Comparison of ENCODE assay signal across 8 mouse cellular contexts in the genomic region with DNA sequence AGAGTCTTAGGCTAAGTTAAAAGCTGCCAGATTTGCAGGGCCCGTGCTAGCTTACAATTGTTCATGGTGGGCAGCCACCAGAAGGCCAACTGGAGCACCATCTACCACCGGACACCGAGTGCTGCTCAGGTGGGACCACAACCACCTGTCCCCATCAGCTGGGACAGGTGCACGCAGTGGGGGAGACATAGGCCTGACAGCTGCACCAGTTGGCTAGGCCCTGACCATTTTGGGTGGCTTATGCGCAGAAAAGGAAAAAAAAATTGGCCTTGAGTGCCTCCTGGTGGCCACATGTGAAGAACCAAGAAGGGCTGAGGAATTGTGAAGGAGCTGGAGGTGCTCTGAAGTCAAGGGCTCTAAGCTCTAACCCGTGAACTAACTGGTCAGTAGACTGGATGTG. TPM values are rescaled to one million over a fixed set of nuclear protein-coding genes. Genes with fewer than 3 reads are reported as not detected.
DNase-seq lines count a peak whose midpoint lies in the region; ATAC-seq and TF ChIP-seq lines count a peak whose summit lies in the region.

No protein-coding gene starts in this region.

- peak; percentile 87 for DNase-seq in CH12.LX (ENCODE audit: extremely low read depth)
- DNase-seq in T-cell, adult 2 months (ENCODE audit: low spot score) = peak; percentile 72
- DNase-seq in embryo, embryonic 10 days (ENCODE audit: low spot score) = peak; percentile 89
- peak; percentile 84 for DNase-seq in kidney, adult 2 months
- DNase-seq in lung, adult 2 months = peak; percentile 62
- peak; percentile 46 to 71 for DNase-seq in urinary bladder, postnatal 36 days (ENCODE audit: low spot score in 2 of 2)

- peak; percentile 72 to 94 for TF ChIP-seq CTCF in CH12.LX (conservative IDR thresholded peaks at IDR 0.05 in 1 of 2, IDR thresholded peaks at IDR 0.05 in 1 of 2; ENCODE audit: low read depth in 2 of 2, low read length in 2 of 2)
- peak; percentile 88 for TF ChIP-seq CTCF in kidney, adult 2 months (conservative IDR thresholded peaks at IDR 0.05; ENCODE audit: insufficient read depth, insufficient read length, low read depth, low read length)
- peak; percentile 69 for TF ChIP-seq CTCF in lung, adult 2 months (IDR thresholded peaks at IDR 0.05; ENCODE audit: insufficient read depth, low read length)

- no peaks in the 10 kb centered on the region for H3K36me3 ChIP-seq in CH12.LX (replicated peaks in 1 of 2; ENCODE audit: control insufficient read depth in 1 of 2, insufficient read depth in 1 of 2, low read length in 1 of 2)
- no peaks in the 10 kb centered on the region for H3K36me3 ChIP-seq in kidney, adult 2 months (ENCODE audit: control insufficient read depth, insufficient read depth, low read length)
- no peaks in the 10 kb centered on the region for H3K36me3 ChIP-seq in neural tube, embryonic 13.5 days

- no peaks in the 10 kb centered on the region for H3K79me2 ChIP-seq in CH12.LX (replicated peaks; ENCODE audit: control insufficient read depth, extremely low read depth, insufficient read depth, poor library complexity, severe bottlenecking)

- peak; percentile 95 for TF ChIP-seq RAD21 in CH12.LX (IDR thresholded peaks at IDR 0.05; ENCODE audit: low read depth, low read length)

- no peaks in the 10 kb centered on the region for H3K27me3 ChIP-seq in CH12.LX (replicated peaks)
- no peaks in the 10 kb centered on the region for H3K27me3 ChIP-seq in kidney, adult 2 months (replicated peaks; ENCODE audit: control insufficient read depth, insufficient read depth, low read length)
- no peaks in the 10 kb centered on the region for H3K27me3 ChIP-seq in neural tube, embryonic 13.5 days

- no peak overlapping the region for H3K27ac ChIP-seq in CH12.LX (ENCODE audit: insufficient read depth, low read depth)
- no peak overlapping the region for H3K27ac ChIP-seq in kidney, adult 2 months (ENCODE audit: insufficient read depth, low read depth, low read length)
- H3K27ac ChIP-seq in neural tube, embryonic 13.5 days (replicated peaks) = peak overlapping the region; percentile 94

- H3K9ac ChIP-seq in CH12.LX (ENCODE audit: insufficient read depth, low read depth) = no peak overlapping the region
- peak overlapping the region; percentile 14; the same call in 1 of the 2 replicates for H3K9ac ChIP-seq in neural tube, embryonic 13.5 days

- WGBS in kidney, adult 2 months = 32% methylated on average over 6 of the region's 6 CpGs
- 34% methylated on average over 6 of the region's 6 CpGs for WGBS in lung, adult 2 months
- WGBS in neural tube, embryonic 13.5 days = 15% methylated on average over 6 of the region's 6 CpGs

- in situ Hi-C loops in CH12.LX (cut with MboI; ENCODE audit: low pct_ligation_motif_present, low pct_unique_long_range_greater_than_20kb, low sequenced_read_pairs) = no loop called here

- H3K4me2 ChIP-seq in CH12.LX (ENCODE audit: insufficient read depth, low read depth, poor library complexity, severe bottlenecking) = no peak overlapping the region
- H3K4me2 ChIP-seq in neural tube, embryonic 13.5 days = no peak overlapping the region

- H3K4me3 ChIP-seq in CH12.LX (replicated peaks in 1 of 3; ENCODE audit: low read depth in 2 of 3, low read length in 2 of 3, poor library complexity in 1 of 3) = no peak overlapping the region
- H3K4me3 ChIP-seq in kidney, adult 2 months (ENCODE audit: insufficient read depth, low read depth, low read length) = no peak overlapping the region
- no peak overlapping the region for H3K4me3 ChIP-seq in lung, adult 2 months (replicated peaks; ENCODE audit: extremely low read depth, low read depth, low read length)
- no peak overlapping the region for H3K4me3 ChIP-seq in neural tube, embryonic 13.5 days

- no peak for TF ChIP-seq EP300 in CH12.LX (IDR thresholded peaks at IDR 0.05; ENCODE audit: low read length)

- peak; percentile 63 for ATAC-seq in granulocyte monocyte progenitor cell, adult 5-6 weeks (replicated peaks; ENCODE audit: poor library complexity, severe bottlenecking)
- ATAC-seq in neural tube, embryonic 13.5 days (ENCODE audit: low read depth) = no peak

- H3K9me3 ChIP-seq in CH12.LX (replicated peaks; ENCODE audit: low read length) = no peaks in the 10 kb centered on the region
- H3K9me3 ChIP-seq in neural tube, embryonic 13.5 days = no peaks in the 10 kb centered on the region

- dilution Hi-C loops in CH12.LX (cut with MboI; ENCODE audit: extremely low pct_ligation_motif_present, extremely low pct_unique_long_range_greater_than_20kb, low sequenced_read_pairs) = no loop called here

- TF ChIP-seq POLR2A in CH12.LX (IDR thresholded peaks at IDR 0.05; ENCODE audit: low read depth, low read length) = no peak
- TF ChIP-seq POLR2A in kidney, adult 2 months (IDR thresholded peaks at IDR 0.05; ENCODE audit: low read depth, low read length) = no peak
- TF ChIP-seq POLR2A in lung, adult 2 months (IDR thresholded peaks at IDR 0.05; ENCODE audit: borderline replicate concordance, extremely low read depth, low read depth, low read length) = no peak

- peaks cover 19 to 67% of the 10 kb centered on the region in 2 experiments for H3K4me1 ChIP-seq in CH12.LX (ENCODE audit: control insufficient read depth in 1 of 2, insufficient read depth in 2 of 2)
- H3K4me1 ChIP-seq in kidney, adult 2 months (ENCODE audit: control insufficient read depth, insufficient read depth, low read length) = peaks cover 18% of the 10 kb centered on the region
- peaks cover 28% of the 10 kb centered on the region for H3K4me1 ChIP-seq in lung, adult 2 months (ENCODE audit: control insufficient read depth, insufficient read depth, low read length)
- peaks cover 54% of the 10 kb centered on the region for H3K4me1 ChIP-seq in neural tube, embryonic 13.5 days (replicated peaks)

TF ChIP-seq in CH12.LX, 34 proteins besides CTCF, POLR2A, EP300 and RAD21:
- TF ChIP-seq NELFE (IDR thresholded peaks at IDR 0.05; ENCODE audit: low read depth, low read length) (peak; percentile 66; the same call in 1 of the 2 replicates), GABPA (IDR thresholded peaks at IDR 0.05; ENCODE audit: insufficient replicate concordance, low read depth, low read length) (no peak), NRF1 (IDR thresholded peaks at IDR 0.05; ENCODE audit: low read depth, low read length) (peak; percentile 62), ZC3H11A (IDR thresholded peaks at IDR 0.05; ENCODE audit: low read depth, low read length) (peak; percentile 70), UBTF (IDR thresholded peaks at IDR 0.05; ENCODE audit: low read depth, low read length) (0 out of 2 replicates have a peak, but pooled peaks have one; percentile 29), ZNF384 (IDR thresholded peaks at IDR 0.05; ENCODE audit: low read depth, low read length) (peak; percentile 83), HCFC1 (IDR thresholded peaks at IDR 0.05; ENCODE audit: low read depth, low read length) (peak; percentile 49; the same call in 1 of the 2 replicates), CHD1 (IDR thresholded peaks at IDR 0.05; ENCODE audit: low read depth, low read length) (no peak), SMC3 (IDR thresholded peaks at IDR 0.05; ENCODE audit: low read depth, low read length) (peak; percentile 97), TCF12 (IDR thresholded peaks at IDR 0.05; ENCODE audit: low read depth, low read length) (peak; percentile 79)

RNA-seq across cellular contexts. Expression of a gene that starts 16.8 kb away (rescaled TPM):
- total RNA-seq in CH12.LX (2012; rRNA removed) (24.1 and 26.9 TPM in 2 replicates), CH12.LX (2014; rRNA removed) (25.6 and 27.9 TPM in 2 replicates)
- 27.9 and 29.2 TPM in 2 replicates for polyA plus RNA-seq in CH12.LX (2012; ENCODE audit: insufficient read length, low read depth)
- total RNA-seq in granulocyte monocyte progenitor cell, adult 5-6 weeks (2014; fragmentation: Nextera tagmentation) = 28.0 and 32.0 TPM in 2 replicates
- total RNA-seq in granulocyte monocyte progenitor cell, adult 5-6 weeks (2017) = 33.3 and 41.2 TPM in 2 replicates
- 11.3 and 14.6 TPM in 2 replicates for polyA plus RNA-seq in kidney, adult 2 months (2012; rRNA removed)
- polyA plus RNA-seq in lung, adult 2 months (2012; rRNA removed) = 21.4 and 21.9 TPM in 2 replicates
- 57.6 and 66.2 TPM in 2 replicates for polyA plus RNA-seq in neural tube, embryonic 13.5 days (2015; fragmentation: Nextera tagmentation; extraction: Ambion mirVana)

RNA-seq across cellular contexts. Expression of a gene that starts 16.8 kb away (rescaled TPM):
- total RNA-seq in CH12.LX (2012; rRNA removed) (38.7 and 43.6 TPM in 2 replicates), CH12.LX (2014; rRNA removed) (35.9 and 36.0 TPM in 2 replicates)
- polyA plus RNA-seq in CH12.LX (2012; ENCODE audit: insufficient read length, low read depth) = 49.1 and 49.9 TPM in 2 replicates
- total RNA-seq in granulocyte monocyte progenitor cell, adult 5-6 weeks (2014; fragmentation: Nextera tagmentation) = 49.6 and 51.3 TPM in 2 replicates
- 57.2 and 60.9 TPM in 2 replicates for total RNA-seq in granulocyte monocyte progenitor cell, adult 5-6 weeks (2017)
- polyA plus RNA-seq in kidney, adult 2 months (2012; rRNA removed) = 63.8 and 68.4 TPM in 2 replicates
- 22.5 and 30.9 TPM in 2 replicates for polyA plus RNA-seq in lung, adult 2 months (2012; rRNA removed)
- polyA plus RNA-seq in neural tube, embryonic 13.5 days (2015; fragmentation: Nextera tagmentation; extraction: Ambion mirVana) = 52.0 and 59.1 TPM in 2 replicates

RNA-seq across cellular contexts. Expression of a gene that starts 18.3 kb away (rescaled TPM):
- total RNA-seq in CH12.LX (2012; rRNA removed) (37.4 and 55.0 TPM in 2 replicates), CH12.LX (2014; rRNA removed) (21.8 and 23.3 TPM in 2 replicates)
- 34.1 and 35.5 TPM in 2 replicates for polyA plus RNA-seq in CH12.LX (2012; ENCODE audit: insufficient read length, low read depth)
- 18.6 and 21.9 TPM in 2 replicates for total RNA-seq in granulocyte monocyte progenitor cell, adult 5-6 weeks (2014; fragmentation: Nextera tagmentation)
- 10.0 and 10.1 TPM in 2 replicates for total RNA-seq in granulocyte monocyte progenitor cell, adult 5-6 weeks (2017)
- 12.4 and 16.9 TPM in 2 replicates for polyA plus RNA-seq in kidney, adult 2 months (2012; rRNA removed)
- 21.6 and 24.3 TPM in 2 replicates for polyA plus RNA-seq in lung, adult 2 months (2012; rRNA removed)
- 7.2 and 8.5 TPM in 2 replicates for polyA plus RNA-seq in neural tube, embryonic 13.5 days (2015; fragmentation: Nextera tagmentation; extraction: Ambion mirVana)

RNA-seq across cellular contexts. Expression of a gene that starts 24.1 kb away (rescaled TPM):
- total RNA-seq in CH12.LX (2012; rRNA removed) (3.2 and 3.7 TPM in 2 replicates), CH12.LX (2014; rRNA removed) (not detected in 2 replicates)
- 0.27 and 0.54 TPM in 2 replicates for polyA plus RNA-seq in CH12.LX (2012; ENCODE audit: insufficient read length, low read depth)
- total RNA-seq in granulocyte monocyte progenitor cell, adult 5-6 weeks (2014; fragmentation: Nextera tagmentation) = 4.2 TPM in 1 of 2 replicates, not detected in the other
- 0.57 and 1.4 TPM in 2 replicates for total RNA-seq in granulocyte monocyte progenitor cell, adult 5-6 weeks (2017)
- 280 and 340 TPM in 2 replicates for polyA plus RNA-seq in kidney, adult 2 months (2012; rRNA removed)
- 261 and 274 TPM in 2 replicates for polyA plus RNA-seq in lung, adult 2 months (2012; rRNA removed)
- 1,774 and 1,823 TPM in 2 replicates for polyA plus RNA-seq in neural tube, embryonic 13.5 days (2015; fragmentation: Nextera tagmentation; extraction: Ambion mirVana)
